Mouse (Mus musculus): ENCODE measurements around the gene D5Ertd579e.

D5Ertd579e gene

DNA sequence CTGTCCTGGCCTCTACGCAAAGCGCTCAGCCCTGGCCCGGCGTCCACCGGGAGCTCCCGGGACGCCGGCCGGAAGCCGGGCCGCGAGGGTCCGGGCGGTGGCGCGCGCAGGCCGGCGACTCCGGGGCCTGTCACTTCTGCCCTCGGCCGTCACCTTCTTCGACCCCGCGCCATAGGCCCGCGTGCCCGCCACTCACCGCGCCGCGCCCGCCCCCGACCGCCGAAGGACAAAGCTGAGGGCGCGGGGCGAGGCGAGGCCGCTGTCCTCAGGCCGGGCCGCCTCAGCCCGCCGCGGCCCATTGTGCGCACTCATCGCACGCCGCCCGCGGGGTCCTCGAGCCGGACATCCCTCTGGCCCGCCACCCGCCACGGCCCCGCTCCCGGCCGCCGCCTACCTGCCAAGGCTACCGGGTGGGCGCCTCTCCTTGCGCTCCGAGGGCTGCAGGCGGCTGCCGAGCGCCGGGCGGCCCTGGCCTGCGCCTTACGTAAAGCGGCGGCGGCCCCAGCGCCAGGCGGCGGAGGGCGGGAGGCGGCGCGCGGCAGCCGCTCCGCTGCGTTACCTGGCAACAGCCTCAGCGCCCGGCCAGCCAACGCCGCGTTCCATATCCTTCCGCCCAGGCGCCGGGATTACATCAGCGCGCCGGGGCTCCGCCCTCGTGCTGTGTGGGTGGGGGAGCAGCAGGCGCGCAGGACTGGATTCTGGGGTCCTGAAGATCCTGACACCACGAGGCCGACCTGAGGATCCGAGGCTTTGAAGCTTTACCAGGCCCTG is at the start of gene D5Ertd579e:
TSS of gene D5Ertd579e (minus strand) at position 564 of the 771 bp plus-strand sequence.
- DNase-seq (ENCODE audit: low spot score): peak; percentile 86

DNA sequence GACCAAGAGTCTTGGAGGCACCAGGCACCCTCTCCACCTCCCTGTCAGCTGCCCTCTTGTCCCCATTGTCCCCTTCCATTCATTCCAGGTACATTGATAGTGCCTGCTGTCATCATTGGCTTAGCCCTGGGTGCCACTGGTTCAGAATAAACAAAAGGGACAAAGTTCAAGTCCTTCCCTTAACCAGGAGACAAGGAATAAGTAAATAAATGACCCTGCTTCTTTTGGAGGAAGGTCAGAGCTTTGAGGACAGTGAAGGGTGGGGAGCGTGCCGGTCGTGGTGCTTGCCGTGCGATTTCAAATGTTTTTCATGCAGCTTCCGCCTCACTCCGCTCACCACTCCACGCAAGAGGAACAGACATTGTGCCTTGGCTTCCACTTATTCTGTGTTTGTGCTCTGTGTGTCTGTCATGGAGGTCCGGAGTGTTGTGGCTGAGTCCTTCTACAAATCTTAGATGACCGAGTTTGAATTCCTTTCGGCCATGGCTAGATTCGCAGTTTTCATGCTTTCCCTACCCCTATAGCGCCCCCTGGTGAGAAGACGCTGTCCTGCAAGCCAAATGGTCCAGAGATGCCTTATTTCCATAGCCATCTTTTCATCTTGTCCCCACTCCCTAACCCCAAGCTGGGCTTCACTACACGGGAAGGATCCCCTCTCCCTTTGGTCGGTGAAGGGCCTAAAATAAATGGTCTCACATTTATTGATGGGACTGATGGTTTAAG is 46.5 kb upstream of the D5Ertd579e start:
- peak; percentile 74 for DNase-seq (ENCODE audit: low spot score)

DNA sequence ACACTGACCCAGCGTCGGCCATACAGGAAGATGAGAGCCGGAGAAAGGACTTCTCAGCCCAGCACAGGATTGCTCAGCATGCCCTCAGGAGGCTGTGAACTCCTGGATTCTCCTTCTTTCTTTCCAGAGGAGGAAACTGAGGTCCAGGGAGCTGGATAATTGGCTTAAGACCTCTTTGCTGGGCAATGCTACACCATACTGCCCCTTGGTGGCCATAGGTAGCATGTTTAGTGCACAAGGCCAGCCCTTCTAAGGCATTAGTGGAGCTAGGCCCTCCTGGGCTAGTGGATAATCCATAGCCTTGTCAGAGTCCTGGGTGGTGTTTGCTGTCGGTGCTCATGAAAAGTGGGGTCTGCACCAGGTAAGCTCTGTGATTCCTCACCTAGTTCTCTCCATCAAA is 44.0 kb upstream of the D5Ertd579e start:
- DNase-seq (ENCODE audit: low spot score): no peak

DNA sequence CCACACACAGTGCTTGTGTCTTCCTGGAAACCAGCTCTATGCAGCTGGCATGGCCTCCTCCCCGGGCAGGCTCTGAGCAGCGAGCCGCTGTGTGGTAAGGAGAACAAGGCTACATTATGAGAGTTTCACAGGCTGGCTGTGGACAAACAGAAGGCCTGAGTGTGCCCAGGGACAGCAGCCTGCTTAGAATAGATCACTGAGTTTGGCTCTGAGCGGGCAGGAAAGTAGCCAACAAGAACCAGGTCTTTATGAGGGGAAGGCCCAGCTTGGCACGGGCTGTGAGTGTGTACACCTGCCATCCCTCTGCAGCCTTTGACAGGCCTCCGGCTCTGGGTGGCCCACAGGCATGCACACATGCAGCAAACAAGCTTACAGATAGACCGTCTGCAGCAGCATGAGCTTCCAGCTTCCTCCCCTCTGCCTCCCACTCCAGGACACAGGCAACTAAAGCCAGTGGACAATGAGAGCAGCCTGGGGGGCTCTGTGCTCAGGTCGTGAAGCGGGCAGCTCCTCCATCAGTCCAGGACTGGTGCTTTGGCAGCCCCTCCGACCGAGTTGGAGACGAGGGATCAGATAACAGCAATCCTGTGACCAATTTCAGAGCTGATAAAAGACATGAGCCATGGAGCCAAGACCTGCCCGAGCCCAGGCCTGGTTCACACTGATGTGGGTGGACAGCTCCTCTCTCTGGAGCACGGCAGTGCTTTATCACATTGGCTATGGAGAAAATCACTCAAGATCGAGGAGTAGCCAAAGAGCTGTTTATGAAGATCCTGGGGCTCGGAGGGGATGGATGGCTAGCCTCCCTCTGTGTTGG is 43.2 kb upstream of the D5Ertd579e start:
- DNase-seq (ENCODE audit: low spot score): no peak

DNA sequence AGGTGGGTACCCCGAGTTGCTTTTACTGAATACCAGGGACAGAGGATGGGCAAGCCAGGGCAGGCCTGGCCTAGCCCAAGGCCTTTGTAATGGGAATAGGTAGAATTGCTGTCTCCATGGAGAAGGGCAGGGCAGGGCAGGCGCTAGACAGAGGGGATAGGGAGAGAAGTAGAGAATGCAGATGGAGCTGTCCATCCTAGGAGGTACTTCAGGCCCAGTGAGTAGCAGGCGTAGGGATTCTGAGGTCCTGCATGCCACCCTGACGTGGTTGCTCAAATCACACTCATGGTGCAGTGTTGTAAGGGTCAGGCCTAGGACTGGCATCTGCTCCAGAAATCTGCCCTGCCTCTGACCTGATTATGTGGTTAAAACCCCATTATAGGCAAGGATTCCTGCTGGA is 41.9 kb upstream of the D5Ertd579e start:
- DNase-seq (ENCODE audit: low spot score): no peak

DNA sequence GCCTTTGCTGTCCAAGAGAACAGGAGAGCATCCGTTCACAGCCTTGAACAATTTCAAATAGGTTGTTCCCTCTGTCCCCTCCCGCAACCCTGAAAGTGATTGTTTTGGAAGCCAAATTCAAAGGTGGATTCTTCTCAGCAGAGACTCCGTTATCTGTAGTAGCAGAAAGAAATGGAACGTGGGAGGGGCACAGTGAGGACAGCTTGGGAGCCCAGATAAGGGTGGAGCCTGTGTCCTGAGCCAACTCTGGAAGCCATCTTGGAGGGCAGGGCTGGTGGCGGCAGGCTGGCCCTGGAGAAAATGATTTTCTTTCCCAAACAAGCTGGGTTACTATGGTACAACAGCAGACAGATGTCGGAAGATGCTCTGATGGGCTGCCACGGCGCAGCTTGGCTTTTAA is 40.2 kb upstream of the D5Ertd579e start:
- peak; percentile 97 for DNase-seq (ENCODE audit: low spot score)

DNA sequence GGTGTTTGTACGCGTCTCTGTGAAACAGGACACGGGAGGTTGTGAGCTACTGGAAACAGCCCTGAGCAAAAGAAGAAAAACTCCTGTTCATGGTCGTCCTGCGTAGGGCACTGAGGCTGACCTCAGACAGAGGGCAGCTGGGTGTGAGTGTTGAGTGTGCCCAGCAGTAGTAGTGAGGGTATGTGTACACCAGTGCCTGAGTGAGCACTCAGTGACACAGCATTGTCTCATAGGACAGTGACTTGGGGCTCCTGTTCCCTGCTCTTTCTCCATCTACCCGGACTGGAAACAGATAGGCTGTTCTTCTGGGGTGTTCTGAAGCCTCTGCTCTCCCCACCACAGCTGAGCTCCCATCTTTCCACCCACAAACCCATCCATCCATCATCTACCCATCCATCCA is 39.3 kb upstream of the D5Ertd579e start:
- DNase-seq (ENCODE audit: low spot score): no peak

DNA sequence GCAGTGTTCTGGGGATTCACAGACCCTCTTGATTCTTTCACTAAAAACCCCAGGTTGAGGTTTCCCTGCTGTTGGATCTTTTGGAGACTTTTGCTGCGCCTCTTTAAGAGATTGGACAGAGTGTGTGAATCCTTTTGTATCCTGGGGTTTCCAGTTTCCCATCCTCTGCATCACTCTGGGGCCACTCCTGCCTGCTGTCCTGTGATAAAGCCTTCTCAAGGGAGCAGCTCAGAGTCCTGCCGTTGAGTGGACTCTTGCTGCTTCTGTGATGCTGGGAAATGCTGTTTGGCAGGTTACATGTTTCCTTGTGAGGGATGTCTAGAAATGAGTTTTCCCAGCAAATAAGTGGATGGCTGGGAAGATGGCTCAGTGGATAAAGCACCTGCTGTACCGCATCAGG is 37.6 kb upstream of the D5Ertd579e start:
- DNase-seq (ENCODE audit: low spot score): peak; percentile 67

DNA sequence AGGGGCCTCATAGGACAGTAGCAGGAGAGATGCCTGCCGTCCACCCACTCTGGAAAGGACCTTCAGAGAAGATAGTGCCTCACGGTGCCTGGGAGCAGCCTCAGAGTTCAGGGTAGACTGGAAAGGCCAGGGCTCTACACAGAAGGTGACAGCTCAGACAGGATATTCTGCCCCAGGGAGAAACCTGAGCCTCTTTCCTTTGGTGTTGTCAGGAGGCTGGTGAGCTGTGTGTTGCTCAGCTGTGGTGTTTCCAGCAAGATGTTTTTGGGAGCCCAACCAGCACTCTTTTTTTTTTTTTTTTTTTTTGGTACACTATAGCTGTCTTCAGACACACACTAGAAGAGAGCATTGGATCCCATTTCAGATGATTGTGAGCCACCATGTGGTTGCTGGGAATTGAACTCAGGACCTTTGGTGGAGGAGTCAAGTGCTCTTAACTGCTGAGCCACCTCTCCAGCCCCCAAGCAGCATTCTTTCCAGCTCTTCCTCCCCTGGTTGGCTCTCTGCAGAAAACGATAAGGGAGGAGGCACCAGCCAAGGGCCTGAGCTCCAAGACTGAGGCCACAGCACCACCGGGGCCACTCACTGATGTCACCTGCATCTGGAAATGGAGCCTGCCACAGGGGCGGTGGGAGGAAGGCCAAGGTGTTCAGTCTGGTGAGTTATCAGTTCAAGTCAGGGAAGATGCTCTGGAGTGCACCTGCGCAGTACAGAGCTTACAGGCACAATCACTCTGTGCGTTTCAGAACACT is 36.3 kb upstream of the D5Ertd579e start:
- no peak for DNase-seq (ENCODE audit: low spot score)

DNA sequence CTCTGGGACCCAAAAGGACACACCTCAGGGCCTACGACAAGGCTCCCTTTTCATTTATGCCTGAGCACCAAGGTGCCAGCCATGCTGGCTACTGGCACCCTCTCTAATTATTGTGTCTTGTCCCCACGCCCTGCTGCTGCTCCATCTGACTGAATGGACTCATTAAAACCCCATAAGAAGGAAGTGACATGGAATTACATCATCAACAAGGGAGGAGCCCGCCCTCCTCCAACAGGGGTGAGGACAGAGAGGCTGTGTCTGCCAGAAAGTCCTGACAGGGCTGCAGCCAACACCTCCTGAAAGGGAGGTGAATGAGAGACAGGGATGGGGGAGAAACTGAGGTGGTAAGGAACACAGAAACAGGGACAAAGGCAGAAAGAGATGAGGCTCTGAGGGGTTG is 34.9 kb upstream of the D5Ertd579e start:
- DNase-seq (ENCODE audit: low spot score): no peak

DNA sequence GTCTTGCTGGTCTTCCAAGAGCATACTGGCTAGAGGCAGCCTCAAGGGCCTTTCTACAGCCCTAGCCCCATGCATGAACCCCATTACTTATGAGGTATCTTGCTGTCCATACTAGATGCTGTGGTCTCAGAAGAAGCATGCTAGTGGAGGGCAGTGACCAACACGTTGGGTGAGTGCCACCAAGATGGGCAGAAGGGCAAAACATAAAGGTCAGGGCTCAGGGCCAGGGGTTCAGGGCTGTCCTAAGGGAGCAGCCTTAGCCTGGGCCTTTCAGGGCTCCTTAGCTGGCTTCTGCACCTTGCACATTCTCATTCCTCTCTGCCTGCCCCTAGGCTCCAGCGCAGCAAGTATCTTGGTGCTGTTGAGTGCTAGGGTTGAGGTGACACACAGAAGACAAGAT is 34.1 kb upstream of the D5Ertd579e start:
- DNase-seq (ENCODE audit: low spot score): no peak

DNA sequence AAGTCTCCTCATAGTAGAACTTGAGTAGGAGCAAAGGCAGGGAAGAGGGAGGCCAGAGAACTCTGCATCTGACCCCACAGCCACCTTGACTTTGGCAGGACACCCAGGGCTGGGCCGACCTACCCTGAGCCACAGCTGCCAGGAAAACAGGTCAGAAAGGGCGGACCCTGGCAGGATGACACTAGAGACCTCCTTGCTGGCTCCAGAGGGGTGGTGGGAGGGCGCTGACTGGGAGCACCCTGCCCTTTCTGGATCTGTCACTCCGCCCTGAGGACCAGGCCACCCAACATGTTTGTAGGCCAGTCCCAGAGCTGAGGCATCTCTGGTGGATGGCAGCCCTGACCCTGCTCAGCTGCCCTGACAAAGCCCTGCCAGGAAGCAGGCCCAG is 33.3 kb upstream of the D5Ertd579e start:
- DNase-seq (ENCODE audit: low spot score): no peak

DNA sequence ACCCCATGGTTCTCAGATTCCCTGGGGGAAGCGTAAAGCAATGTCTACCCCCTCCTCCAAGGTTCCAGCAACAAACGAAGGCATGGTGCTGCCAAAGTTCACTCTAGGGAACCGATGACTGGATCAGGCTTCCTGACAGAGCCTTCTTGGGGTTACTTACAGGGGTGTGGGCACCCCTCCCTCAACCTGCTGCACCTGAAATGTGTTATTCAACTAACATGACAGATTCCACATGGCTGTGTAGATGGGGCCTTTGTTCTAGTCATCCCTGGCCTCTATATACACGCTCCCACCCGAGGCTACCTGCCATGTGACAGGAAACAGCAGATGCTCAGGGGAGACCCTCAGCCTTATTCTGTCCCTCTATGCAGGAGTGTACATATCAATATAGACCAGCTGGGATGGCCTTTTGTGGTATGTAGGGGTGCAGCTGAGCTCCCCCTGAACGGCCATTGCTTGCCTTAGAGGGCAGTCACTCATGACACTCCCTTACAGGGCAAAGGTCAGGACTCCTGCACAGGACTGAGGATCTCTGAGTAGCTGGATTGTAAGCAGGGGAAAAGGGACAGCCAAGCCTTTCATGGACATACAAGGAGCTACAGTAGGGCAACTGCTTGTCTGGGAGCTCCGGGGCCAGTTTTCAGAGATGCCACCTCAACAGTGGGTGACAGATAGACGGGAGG is 32.7 kb upstream of the D5Ertd579e start:
- DNase-seq (ENCODE audit: low spot score): no peak

DNA sequence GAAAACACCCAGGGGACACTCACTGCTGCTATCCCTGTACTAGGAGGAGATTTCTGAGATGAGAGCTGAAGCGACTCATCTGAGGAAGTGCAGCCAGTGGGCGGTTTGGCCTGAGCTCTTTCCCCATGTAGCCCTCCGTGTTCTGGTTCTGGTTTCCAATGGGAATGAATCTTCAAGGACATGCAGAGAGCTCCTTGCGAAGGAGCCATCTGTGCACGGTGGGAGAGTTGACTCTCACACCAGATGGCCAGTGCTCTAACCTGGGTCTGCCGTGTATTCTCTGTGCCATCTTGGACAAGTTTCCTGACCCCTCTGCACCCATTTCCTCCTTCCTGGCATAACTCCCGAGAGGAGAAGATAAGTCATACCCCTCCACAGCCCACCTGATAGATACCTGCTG is 32.0 kb upstream of the D5Ertd579e start:
- DNase-seq (ENCODE audit: low spot score): no peak

DNA sequence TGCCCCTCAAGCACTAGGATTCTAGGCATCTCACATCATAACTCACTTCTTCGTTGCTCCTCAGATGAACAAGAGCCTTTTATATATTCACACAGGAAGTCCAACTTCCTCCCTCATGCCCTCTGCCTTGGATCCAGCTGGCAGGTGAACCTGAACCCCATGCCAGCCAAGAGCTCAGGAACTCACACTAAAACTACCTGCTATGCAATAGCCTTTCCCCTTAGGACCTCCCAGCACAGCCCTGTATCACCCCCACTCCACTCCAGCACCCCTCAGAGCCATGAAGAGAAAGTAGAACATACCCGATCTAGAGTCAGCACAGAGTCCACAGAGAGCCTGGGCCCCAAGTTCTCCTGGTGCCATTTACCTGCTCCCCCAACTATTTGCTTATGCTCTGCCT is 31.3 kb upstream of the D5Ertd579e start:
- DNase-seq (ENCODE audit: low spot score): no peak

DNA sequence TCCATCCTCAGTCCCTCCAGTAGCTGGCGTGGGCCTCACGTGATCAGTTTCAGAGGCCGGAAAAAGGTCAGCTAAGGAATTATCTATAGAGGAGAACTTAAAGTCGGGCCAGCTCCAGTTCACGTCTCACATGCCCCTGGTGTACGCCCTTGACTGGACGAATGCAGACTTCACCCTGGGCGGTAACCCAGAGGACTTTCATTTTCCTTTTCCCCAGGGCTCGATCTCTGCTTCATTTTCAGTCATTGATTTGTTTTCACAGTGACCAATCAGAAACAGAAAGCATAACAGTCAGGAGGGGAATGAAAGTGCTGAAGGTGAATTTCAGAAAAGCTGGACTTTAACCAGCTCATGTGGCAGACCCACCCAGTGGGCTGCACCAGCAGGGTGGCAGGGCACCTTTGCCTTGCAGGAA is 30.6 kb upstream of the D5Ertd579e start:
- no peak for DNase-seq (ENCODE audit: low spot score)

DNA sequence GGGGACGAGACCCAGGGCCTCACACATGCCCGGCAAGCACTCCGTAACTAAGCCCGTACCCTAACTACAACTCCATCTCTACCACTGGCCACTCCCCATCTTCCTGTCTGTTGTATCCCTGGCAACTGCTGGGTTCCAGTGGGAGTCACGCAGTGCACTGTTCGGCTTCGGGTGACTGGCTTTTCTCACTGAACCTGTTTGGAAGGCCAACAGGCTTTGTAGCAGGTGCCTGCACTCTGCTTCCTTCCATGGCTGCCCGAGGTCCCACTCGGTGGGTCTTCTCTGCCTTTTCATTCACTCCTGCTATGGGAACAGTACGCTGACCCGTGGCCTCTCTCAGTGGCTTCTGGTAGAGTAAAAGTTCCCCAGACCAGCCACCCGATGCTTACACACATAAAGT is 30.0 kb upstream of the D5Ertd579e start:
- no peak for DNase-seq (ENCODE audit: low spot score)

DNA sequence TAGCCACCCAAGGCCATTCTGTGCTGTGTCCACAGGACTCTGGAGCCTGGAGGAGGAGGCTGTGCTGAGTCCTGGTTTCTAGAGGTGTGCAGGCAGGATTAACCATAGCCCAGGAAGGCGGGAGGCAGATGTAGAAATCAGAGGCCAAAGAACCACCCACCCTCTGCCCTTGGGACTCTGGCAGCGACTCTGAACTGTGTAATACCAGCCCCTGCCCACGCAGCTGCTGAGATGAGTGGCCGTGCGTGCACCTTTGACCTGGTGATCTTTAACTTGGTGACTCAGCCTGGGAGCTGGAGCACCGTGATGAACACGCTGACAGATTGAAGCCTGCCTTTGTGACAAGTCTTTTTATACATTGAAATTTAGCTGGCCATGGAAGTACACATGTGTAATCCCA is 28.4 kb upstream of the D5Ertd579e start:
- no peak for DNase-seq (ENCODE audit: low spot score)

DNA sequence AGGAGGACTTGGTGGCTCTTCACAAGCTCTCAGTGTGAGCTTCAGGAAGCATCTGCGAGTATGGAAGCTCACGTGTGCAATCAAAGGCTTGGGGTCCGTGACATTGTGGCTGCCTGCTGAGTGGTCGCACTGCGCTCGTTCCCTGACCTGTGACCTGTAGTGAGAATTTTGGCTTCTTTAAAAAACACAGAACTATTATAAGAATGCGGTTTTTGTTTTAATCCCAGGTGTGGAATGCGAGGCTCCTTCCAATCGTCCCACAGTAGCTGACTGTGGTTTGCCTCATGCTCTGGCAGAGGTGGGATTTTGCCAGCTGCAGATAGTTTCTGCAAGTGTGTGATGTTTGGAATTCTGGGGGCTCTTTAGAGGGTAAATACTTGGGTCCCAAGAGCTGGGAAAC is 27.5 kb upstream of the D5Ertd579e start:
- DNase-seq (ENCODE audit: low spot score): no peak

DNA sequence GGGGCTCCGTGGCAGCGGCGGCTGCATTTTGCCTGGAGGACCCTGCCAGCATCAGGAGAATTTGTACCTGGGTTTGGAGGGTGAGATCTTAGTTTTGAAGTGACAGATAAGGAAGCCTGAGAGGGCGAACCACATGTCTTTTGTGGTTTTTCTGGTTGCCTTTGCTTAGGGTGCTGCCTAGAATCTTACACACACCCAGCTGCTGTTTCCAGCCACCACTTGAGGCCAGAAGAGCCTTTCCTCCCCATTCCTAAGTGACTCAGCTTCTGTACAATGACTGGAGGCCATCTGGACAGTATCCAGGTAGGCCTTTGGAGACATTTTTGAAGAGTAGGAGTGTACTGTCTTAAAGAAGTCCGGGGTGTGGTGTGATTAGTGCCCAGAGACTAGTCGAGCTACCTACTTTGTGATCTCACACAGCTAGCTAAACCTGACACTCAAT is 26.6 kb upstream of the D5Ertd579e start:
- peak; percentile 63 for DNase-seq (ENCODE audit: low spot score)

DNA sequence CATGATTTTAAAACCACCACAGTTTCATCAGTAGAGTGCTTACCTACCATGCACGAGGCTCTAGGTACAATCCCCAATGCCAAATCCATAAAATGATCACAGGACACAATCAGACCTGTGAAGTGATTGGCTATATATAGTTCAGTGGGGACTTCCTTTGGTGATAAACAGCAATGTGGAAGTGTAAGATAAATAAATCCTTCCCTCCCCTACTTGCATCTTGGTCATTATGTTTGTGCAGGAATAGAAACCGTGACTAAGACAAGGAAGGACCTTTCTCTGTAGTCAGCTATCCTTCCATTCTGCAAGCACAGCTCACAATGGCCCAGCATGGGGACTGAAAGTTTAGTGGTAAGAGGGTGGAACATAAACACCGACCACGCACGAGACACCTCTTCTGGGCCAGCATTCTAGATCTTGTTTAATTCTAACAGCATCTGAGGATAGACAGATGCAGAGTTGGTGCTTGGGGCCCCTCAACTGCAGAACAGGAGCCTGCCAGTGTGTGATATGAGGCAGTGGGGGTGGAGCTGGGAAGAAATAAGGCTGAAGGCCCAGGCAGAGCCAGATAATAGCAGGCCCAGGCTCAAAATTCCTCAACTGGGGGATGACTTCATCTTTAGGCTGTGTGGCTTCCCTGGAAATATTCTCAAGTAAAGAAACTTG is 25.0 kb upstream of the D5Ertd579e start:
- peak; percentile 90 for DNase-seq (ENCODE audit: low spot score)
